Mouse (Mus musculus) layer of hippocampus, adult 2 months (tissue): ENCODE measurements around the gene Rab12. TPM values are rescaled to one million over a fixed set of nuclear protein-coding genes. Genes with fewer than 3 reads are reported as not detected.

Source experiments
- DNase-seq, 2 experiments: peaks; one replicate each; pipeline ENCODE4 v3.0.0; 2022; ENCODE audit warnings: low spot score in 2 of 2
- H3K27ac ChIP-seq: fragments of 200-600 bp; 2 replicates; pipeline ENCODE4 v1.8.1; 2022
- H3K4me3 ChIP-seq: fragments of 200-600 bp; 2 replicates; pipeline ENCODE4 v1.8.1; 2022; ENCODE audit warnings: mild to moderate bottlenecking
- CTCF ChIP-seq: fragments of 200-600 bp; conservative IDR thresholded peaks from 2 replicates; pipeline ENCODE4 v1.8.1; 2022; ENCODE audit warnings: antibody characterized with exemption, mild to moderate bottlenecking, moderate library complexity
- total RNA-seq, 2 experiments: library from RNA; stranded (reverse); gene quantifications; 2 replicates each; pipeline ENCODE4 v1.2.3; 2021

Gene Rab12
- total RNA-seq, 2 experiments from 2014 or later: 111 to 112 TPM

DNA sequence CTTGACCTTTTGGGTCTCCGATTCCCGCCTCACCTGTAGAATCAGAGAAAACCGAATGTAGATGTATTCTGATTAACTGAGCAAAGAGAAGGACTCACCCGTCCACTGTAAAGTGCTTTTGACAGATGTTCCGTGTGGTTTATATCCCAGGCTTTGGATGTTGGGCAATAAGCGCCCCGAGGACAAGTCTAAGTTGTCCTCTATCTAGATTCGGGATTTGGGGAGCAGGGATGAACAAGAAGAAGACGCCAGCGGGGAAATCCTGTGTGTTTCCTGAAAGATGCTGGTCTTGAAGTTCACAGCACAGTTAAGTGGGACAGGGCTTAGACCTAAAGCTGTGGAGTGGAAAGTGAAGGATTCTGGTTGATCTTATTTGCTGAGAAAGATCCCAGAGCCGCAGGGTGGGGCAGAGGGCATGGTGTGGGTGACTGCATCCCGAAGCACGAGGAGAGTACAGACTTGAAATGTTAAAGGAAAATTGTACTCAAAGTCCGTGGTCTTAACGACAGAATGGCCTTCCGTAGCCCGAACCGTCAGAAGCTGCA, 68.9 kb downstream of the Rab12 start:
- peak overlapping the region; percentile 93 for H3K4me3 ChIP-seq
- DNase-seq: no peak
- H3K27ac ChIP-seq: peak overlapping the region; percentile 94; the same call in 1 of the 2 replicates
- no peak for TF ChIP-seq CTCF

DNA sequence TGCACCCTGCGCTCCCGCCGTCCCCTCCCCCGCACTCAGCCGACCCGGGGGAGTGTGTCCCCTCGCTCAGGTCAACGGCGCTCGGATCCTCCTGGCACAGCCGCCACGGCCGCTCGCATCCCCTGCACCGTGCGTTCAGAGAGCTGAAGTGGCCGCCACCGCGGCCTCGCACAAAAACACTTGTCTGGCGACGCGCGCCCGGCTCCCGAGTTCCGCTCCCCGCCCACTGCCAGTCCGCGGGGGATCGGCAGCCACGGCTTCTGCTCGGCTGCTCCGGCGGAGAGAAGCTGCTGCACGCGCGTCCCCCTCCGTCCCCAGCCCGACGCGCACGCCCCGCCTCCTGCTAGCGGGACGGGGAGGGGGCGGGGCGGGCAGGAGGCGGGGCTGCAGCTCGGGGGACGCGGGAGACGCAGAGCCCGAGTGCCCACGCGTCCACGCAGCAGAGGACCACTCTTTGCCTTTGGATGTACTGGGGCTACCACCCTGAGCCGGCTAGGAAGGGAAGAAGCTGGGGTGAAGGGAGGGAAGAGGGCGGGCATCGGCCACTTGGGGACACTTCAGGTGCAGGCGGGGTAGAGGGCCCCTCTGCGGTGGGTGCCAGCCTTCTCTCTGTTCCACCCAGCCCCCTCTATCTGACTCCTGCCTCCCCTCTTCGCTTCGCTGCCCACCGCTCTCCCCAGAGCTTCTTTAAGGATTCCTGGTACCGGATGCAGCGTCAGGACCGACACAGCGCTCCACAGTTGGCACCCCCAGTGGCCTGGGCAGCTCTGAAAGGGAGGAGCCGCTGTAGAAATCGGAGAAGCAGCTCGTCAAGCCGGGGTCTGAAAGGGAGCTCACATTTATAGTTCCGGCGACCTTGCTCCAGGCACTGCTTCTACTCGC, 69.8 kb downstream of the Rab12 start, which contains the start of gene Mtcl1:
TSS of gene Mtcl1 (minus strand) at position 291 of the 882 bp plus-strand sequence.
- H3K27ac ChIP-seq: peak within 1 kb of the TSS; percentile 94
- peak; percentile 37 for TF ChIP-seq CTCF
- H3K4me3 ChIP-seq: peak within 1 kb of the TSS; percentile 93
- peak; percentile 80 to 83 for DNase-seq

DNA sequence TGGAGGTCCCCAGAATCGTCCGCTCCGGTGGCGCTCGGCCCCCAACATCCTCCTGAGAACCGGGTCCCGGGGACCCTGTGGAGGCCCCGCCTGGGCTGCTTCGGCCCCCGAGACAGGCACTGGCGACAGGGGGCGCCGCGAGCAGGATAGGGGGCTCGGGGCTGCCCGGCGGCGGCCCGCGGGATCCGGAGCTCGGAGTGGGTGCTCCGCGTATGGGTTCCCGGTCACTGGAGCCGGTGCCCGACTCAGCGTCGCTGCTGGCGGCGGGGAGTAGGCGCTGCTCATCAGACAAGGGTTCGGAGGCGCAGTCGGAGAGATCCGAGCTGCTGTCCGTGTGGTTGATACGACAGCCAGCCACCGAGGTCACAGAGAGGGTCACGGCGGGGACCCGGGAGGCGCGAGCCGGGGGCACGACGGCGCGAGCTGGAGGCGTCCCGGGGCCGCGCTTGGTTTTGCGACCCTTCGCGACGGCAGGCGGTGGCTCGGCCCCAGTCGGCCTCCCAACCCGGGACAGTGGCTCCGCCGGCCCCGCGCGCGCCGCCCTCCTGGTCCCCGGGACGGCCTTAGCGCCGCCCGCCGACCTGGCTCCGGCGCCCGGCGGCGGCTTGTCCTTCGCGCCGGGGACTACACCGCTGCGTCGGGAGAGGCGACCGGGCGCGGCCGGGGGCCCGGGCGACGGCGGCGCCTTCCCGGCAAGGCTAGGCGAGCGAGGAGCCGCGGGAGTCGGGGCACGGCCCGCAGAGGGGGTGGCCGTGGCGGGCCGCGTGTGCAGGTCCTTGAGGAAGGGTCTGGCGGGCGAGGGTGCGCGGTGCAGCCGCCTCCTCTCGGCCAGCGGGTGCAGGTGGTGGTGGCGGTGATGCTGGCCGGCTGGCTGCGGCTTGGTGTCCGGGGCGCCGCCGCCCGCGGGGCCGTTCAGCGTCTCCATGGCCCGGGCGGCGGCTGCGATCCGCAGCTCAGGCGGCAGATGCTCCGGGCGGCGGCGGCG, 70.8 kb downstream of the Rab12 start:
- peak; percentile 80 for TF ChIP-seq CTCF
- peak in 1 of 2 experiments; percentile 73 for DNase-seq
- H3K27ac ChIP-seq: peak overlapping the region; percentile 94
- peak overlapping the region; percentile 93 for H3K4me3 ChIP-seq

DNA sequence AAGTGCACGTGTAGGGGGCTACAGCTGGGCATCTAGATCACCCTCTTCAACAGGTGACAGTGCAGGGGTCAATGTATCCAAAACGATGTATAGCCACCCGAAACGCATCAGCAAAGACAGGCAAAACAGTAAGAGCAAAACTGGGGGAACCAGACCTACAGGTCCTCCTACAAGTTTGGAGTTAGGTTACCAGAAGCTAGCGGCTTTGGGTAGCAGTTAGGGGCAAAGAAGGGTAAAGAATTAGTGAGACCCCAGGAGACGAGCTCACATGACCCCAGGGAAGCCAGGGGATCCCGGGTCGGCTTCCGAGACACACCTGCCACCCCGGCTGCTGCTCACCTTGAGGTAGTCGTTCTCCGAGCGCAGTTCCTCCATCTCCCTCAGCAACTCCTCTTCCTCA, 71.6 kb downstream of the Rab12 start:
- TF ChIP-seq CTCF: no peak
- Histone ChIP-seq H3K4me3 (peak overlapping the region; percentile 93), H3K27ac (peak overlapping the region; percentile 94)
- DNase-seq: no peak

DNA sequence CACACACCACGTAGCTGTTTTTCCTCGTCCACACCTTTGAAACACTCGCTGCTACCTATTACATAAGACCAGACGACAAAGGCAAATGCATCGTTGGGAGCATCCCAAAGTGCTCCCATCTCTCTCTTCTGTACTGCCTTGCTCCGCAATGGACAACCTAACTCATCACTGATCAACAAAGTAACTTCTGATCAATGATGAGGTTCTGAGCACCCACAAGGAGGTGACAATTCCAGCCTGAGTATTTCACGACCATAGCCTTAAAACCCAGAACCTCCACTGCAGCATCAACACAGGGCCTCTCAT, 72.6 kb downstream of the Rab12 start:
- peak overlapping the region; percentile 94 for H3K27ac ChIP-seq
- no peak for DNase-seq
- H3K4me3 ChIP-seq: peak overlapping the region; percentile 93
- TF ChIP-seq CTCF: no peak

DNA sequence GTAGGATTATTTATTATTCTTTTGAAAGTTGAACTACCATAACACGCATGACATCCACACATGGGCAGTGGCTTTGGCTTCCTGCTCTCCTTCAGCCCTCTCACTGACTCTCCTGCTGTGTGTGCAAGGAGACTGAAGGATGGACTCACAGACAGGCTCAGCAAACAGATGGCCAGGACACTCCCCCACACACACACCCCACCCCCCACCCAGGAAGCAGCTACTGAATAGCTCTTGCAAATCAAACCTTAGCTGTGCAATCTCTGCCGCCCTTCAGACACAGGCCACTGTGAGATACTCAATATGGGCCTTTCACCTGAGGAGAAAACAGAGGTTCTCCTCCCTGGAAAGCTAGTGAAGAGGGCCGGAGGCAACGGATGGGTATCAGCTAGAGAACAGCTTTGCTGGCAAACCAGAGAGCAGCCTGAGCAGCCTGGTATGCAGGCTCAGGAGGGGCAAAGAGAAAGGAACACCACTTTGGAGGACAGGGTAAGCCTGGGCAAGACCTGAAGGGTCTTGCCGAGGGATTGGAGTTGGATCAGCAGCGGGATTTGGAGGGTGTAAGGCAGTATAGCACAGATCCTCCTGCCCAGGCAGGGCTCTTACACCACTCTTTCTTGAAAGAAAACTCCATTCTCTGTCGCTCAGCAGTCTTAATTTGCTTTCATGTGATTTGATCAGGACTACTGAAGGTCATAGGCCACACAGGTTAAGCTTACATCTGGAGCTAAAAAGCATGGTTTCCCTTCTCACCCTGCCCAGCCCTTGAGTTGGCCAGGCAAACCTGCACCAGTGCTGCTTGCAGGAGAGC, 73.1 kb downstream of the Rab12 start:
- DNase-seq: no peak
- TF ChIP-seq CTCF: no peak
- peak overlapping the region; percentile 93 for H3K4me3 ChIP-seq
- H3K27ac ChIP-seq: peak overlapping the region; percentile 94

Other genes with a start within 250 kb of the Rab12 start
- 10 to 100 TPM; 31.7 to 44.8 TPM for gene Mtcl1, start 70.0 kb downstream of the Rab12 start, total RNA-seq
- gene Themis3, start 74.9 kb upstream of the Rab12 start, total RNA-seq: not detected